Mouse (Mus musculus): ENCODE results near the gene Stfa2l1.

DNA sequence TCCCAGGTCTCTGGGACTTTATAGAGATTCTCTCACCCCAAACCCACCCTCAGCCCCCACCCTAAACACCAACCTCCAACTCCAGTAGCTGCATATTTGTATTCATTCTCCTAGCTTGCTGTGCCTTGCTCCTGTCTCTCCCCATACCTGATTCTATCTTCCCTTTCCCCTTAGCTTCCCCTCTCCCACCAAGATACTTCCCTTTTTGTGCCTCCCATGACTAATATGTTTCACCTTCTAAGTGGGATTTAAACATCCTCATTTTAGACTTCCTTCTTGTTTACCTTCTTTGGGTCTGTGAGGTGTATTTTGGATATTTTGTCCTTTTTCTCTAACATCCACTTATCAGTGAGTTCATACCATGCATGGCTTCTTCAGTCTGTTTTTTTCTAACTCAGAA lies 19.5 kb downstream of the Stfa2l1 start:
- no peak for TF ChIP-seq CTCF (IDR thresholded peaks at IDR 0.05; ENCODE audit: low read depth, low read length)
- no peak for TF ChIP-seq POLR2A (IDR thresholded peaks at IDR 0.05; ENCODE audit: borderline replicate concordance, low read depth, low read length)
